Mouse (Mus musculus) heart, adult 8-10 months (tissue): ENCODE measurements around the gene Iqcj. TPM values are rescaled to one million over a fixed set of nuclear protein-coding genes. Genes with fewer than 3 reads are reported as not detected.

Experiments
- DNase-seq: peaks from one replicate; pipeline ENCODE4 v3.0.0; 2022; ENCODE audit warnings: low spot score
- total RNA-seq, 4 experiments: library from RNA; stranded (reverse); gene quantifications; 2 replicates each; pipeline ENCODE4 v1.2.4; 2022

Iqcj gene
- not detected for total RNA-seq

- DNase-seq: no peak
These were observed at the start of gene Iqcj, which contains the start of gene Iqschfp for GRCm38 (mm10) chr3:67892026-67892705. TSS of gene Iqcj (plus strand) at chr3:67892220. TSS of gene Iqschfp (plus strand) at chr3:67892232.

GRCm38 (mm10) chr3:67852397-67852796 lies 39.6 kb upstream of the Iqcj start:
- no peak for DNase-seq

GRCm38 (mm10) chr3:67861524-67861923 lies 30.5 kb upstream of the Iqcj start:
- no peak for DNase-seq

GRCm38 (mm10) chr3:67867420-67868065 lies 24.5 kb upstream of the Iqcj start:
- no peak for DNase-seq

GRCm38 (mm10) chr3:67869424-67869823 lies 22.6 kb upstream of the Iqcj start:
- no peak for DNase-seq

GRCm38 (mm10) chr3:67877253-67877652 lies 14.8 kb upstream of the Iqcj start:
- no peak for DNase-seq

- DNase-seq: no peak
These were observed 7.7 kb upstream of the Iqcj start for GRCm38 (mm10) chr3:67884335-67884734.

- DNase-seq: no peak
These were observed 5.8 kb upstream of the Iqcj start for GRCm38 (mm10) chr3:67886176-67886575.

GRCm38 (mm10) chr3:67887251-67887650 lies 4.8 kb upstream of the Iqcj start:
- DNase-seq: no peak

- no peak for DNase-seq
These were observed 748 bp downstream of the Iqcj start for GRCm38 (mm10) chr3:67892768-67893167.

- DNase-seq: no peak
These were observed 10.5 kb downstream of the Iqcj start for GRCm38 (mm10) chr3:67902517-67902916.

GRCm38 (mm10) chr3:67908586-67908985 lies 16.6 kb downstream of the Iqcj start:
- DNase-seq: no peak

GRCm38 (mm10) chr3:67918098-67918497 lies 26.1 kb downstream of the Iqcj start:
- DNase-seq: no peak

GRCm38 (mm10) chr3:67918634-67919259 lies 26.7 kb downstream of the Iqcj start:
- DNase-seq: no peak

- DNase-seq: no peak
These were observed 31.1 kb downstream of the Iqcj start for GRCm38 (mm10) chr3:67923095-67923494.

- DNase-seq: no peak
These were observed 33.4 kb downstream of the Iqcj start for GRCm38 (mm10) chr3:67925453-67925852.

GRCm38 (mm10) chr3:67930424-67931133 lies 38.6 kb downstream of the Iqcj start:
- DNase-seq: no peak

GRCm38 (mm10) chr3:67931181-67931580 lies 39.2 kb downstream of the Iqcj start:
- no peak for DNase-seq

- DNase-seq: no peak
These were observed 39.9 kb downstream of the Iqcj start for GRCm38 (mm10) chr3:67931914-67932313.

GRCm38 (mm10) chr3:67935829-67936228 lies 43.8 kb downstream of the Iqcj start:
- no peak for DNase-seq

GRCm38 (mm10) chr3:67947000-67947399 lies 55.0 kb downstream of the Iqcj start:
- no peak for DNase-seq

- DNase-seq: no peak
These were observed 60.5 kb downstream of the Iqcj start for GRCm38 (mm10) chr3:67952517-67952940.
